Mouse (Mus musculus) kidney, adult 2 months (tissue): ENCODE data around the gene Trib3.

ENCODE experiments used
- CTCF ChIP-seq: fragments of 200-500 bp; conservative IDR thresholded peaks from 2 replicates; pipeline ENCODE4 v1.5.1; 2011; ENCODE audit warnings: low read depth, mild to moderate bottlenecking, control low read depth, low read length, moderate library complexity, mixed read lengths; ENCODE audit not compliant: insufficient read depth, insufficient read length
- POLR2A ChIP-seq: fragments of 200-500 bp; IDR thresholded peaks from one replicate; pipeline ENCODE4 v1.6.1; 2011; ENCODE audit warnings: low read depth, low read length, control low read depth

DNA sequence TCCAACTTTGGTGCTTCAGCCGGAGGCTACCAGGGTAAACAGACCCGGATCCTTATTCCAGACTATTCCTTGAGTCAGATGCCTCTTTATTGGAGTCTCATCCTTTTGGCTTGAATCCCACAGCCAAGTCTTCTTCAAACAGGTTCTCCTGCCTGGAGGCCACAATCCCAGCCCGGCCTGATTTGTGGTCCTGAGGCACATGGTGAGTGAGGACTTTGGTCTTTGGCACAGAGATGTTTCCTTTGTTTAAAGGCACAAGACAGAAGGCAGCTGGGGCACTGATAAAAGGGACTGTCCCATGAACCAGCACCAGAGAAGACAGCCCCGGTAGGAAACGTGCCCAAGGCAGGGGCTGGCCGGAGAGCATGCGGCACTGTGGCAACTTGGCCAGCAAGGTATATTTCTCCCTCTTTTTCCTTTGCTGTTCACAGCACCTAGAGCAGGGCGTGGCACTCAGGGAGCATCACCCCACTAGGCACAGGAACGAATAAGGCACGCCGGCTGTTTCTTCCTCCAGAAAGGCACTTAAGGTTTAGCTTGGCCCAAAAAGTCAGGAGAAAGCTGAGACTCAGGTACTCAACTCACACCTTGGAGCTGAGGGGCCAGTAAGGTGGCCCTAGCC, 6.1 kb downstream of the Trib3 start:
- TF ChIP-seq POLR2A (no peak), CTCF (no peak)
